ENCODE assay signal across 17 mouse cellular contexts in genomic region chr4:46806876-46807275, GRCm38 (mm10).
DNase-seq lines count a peak whose midpoint lies in the region; ATAC-seq lines count a peak whose summit lies in the region.
"Had no signal": no experiment of that assay in that cellular context is flagged by ENCODE, and none has a peak within 500 bp of the region (broad histone marks: within the 10 kb centered on the region; RNA-seq: fewer than 3 reads in every experiment).

No protein-coding gene starts in this region.

- H3K27ac ChIP-seq in heart, embryonic 14.5 days (replicated peaks in 1 of 2; ENCODE audit: control insufficient read depth in 1 of 2, insufficient read depth in 1 of 2, low read depth in 2 of 2, low read length in 2 of 2), result peak overlapping the region in 1 of 2 experiments; percentile 4; a peak in 2 of 4 replicates
- no peak overlapping the region for H3K27ac ChIP-seq in liver, embryonic 16.5 days (ENCODE audit: low read length)
- H3K27ac ChIP-seq: forebrain, embryonic 13.5 days; kidney, postnatal 0 days; liver, embryonic 12.5 days; midbrain, embryonic 15.5 days; neural tube, embryonic 12.5 days had no signal

- no peaks in the 10 kb centered on the region for H3K9me3 ChIP-seq in heart, embryonic 14.5 days (ENCODE audit: control insufficient read depth, low read length)
- no peaks in the 10 kb centered on the region for H3K9me3 ChIP-seq in liver, embryonic 16.5 days (replicated peaks; ENCODE audit: control insufficient read depth, low read length)
- H3K9me3 ChIP-seq: forebrain, embryonic 13.5 days; liver, embryonic 12.5 days; midbrain, embryonic 15.5 days; neural tube, embryonic 12.5 days had no signal

- WGBS in heart, embryonic 14.5 days, result 0% methylated on average over 1 of the region's 1 CpGs
- WGBS in liver, embryonic 16.5 days (ENCODE audit: insufficient replicate concordance), result 48% methylated on average over 1 of the region's 1 CpGs

- H3K4me2 ChIP-seq in heart, embryonic 14.5 days (ENCODE audit: low read length), result no peak overlapping the region
- no peak overlapping the region for H3K4me2 ChIP-seq in liver, embryonic 16.5 days (ENCODE audit: low read depth, low read length)
- H3K4me2 ChIP-seq: forebrain, embryonic 13.5 days; liver, embryonic 12.5 days; midbrain, embryonic 15.5 days; neural tube, embryonic 12.5 days had no signal

- no peaks in the 10 kb centered on the region for H3K27me3 ChIP-seq in heart, embryonic 14.5 days (ENCODE audit: control insufficient read depth, insufficient read depth, low read length)
- H3K27me3 ChIP-seq in liver, embryonic 16.5 days (ENCODE audit: control insufficient read depth, insufficient read depth, low read depth, low read length), result no peaks in the 10 kb centered on the region
- H3K27me3 ChIP-seq: forebrain, embryonic 13.5 days; midbrain, embryonic 15.5 days; neural tube, embryonic 12.5 days had no signal

- no peak overlapping the region for H3K4me3 ChIP-seq in heart, embryonic 14.5 days (ENCODE audit: control insufficient read depth in 1 of 2, insufficient read depth in 1 of 2, low read depth in 1 of 2, low read length in 2 of 2)
- no peak overlapping the region for H3K4me3 ChIP-seq in liver, embryonic 16.5 days (ENCODE audit: low read depth, low read length)
- H3K4me3 ChIP-seq: forebrain, embryonic 13.5 days; liver, embryonic 12.5 days; midbrain, embryonic 15.5 days; neural tube, embryonic 12.5 days had no signal

- H3K4me1 ChIP-seq in heart, embryonic 14.5 days (ENCODE audit: control insufficient read depth in 2 of 2, insufficient read depth in 2 of 2, low read length in 2 of 2), result peaks cover 14 to 15% of the 10 kb centered on the region in 2 experiments; a peak in 1 of 4 replicates
- no peaks in the 10 kb centered on the region for H3K4me1 ChIP-seq in liver, embryonic 16.5 days (ENCODE audit: control insufficient read depth, low read depth, low read length)
- H3K4me1 ChIP-seq: liver, embryonic 12.5 days; midbrain, embryonic 15.5 days; neural tube, embryonic 12.5 days had no signal

- no peaks in the 10 kb centered on the region for H3K36me3 ChIP-seq in heart, embryonic 14.5 days (ENCODE audit: control insufficient read depth, insufficient read depth, low read length)
- no peaks in the 10 kb centered on the region for H3K36me3 ChIP-seq in liver, embryonic 16.5 days (ENCODE audit: control insufficient read depth, insufficient read depth)
- H3K36me3 ChIP-seq: liver, embryonic 12.5 days; midbrain, embryonic 15.5 days; neural tube, embryonic 12.5 days had no signal

- no peak overlapping the region for H3K9ac ChIP-seq in heart, embryonic 14.5 days (ENCODE audit: low read length)
- no peak overlapping the region for H3K9ac ChIP-seq in liver, embryonic 16.5 days (ENCODE audit: low read depth, low read length)
- H3K9ac ChIP-seq: forebrain, embryonic 13.5 days; liver, embryonic 12.5 days; midbrain, embryonic 15.5 days; neural tube, embryonic 12.5 days had no signal

- no peak for DNase-seq in heart, adult 9 months (ENCODE audit: low spot score in 2 of 2)
- DNase-seq in liver (no peak), MEL-GATA-1-ER (ENCODE audit: extremely low read depth, low read depth) (peak; percentile 26)
- no peak for DNase-seq in frontal cortex, postnatal 25 days (ENCODE audit: low spot score in 2 of 2)
- DNase-seq: cerebellum, adult 18-20 months; right cerebral cortex, adult 18-20 months had no signal

- ATAC-seq in heart, embryonic 14.5 days (ENCODE audit: insufficient number of reproducible peaks, insufficient read depth, low FRiP score, low read depth), result peak; percentile 64; the same call in 1 of the 2 replicates
- ATAC-seq in liver, embryonic 16.5 days (ENCODE audit: low read depth), result 0 out of 2 replicates have a peak, but pooled peaks have one; percentile 32
- ATAC-seq in erythroblast, adult 5-6 weeks (replicated peaks; ENCODE audit: low FRiP score, poor library complexity, severe bottlenecking), result peak; percentile 84
- ATAC-seq: CD4-positive, CD25-positive, alpha-beta regulatory T cell, adult 4 months; forebrain, embryonic 13.5 days; intestine, postnatal 0 days; liver, embryonic 12.5 days; lung, postnatal 0 days; midbrain, embryonic 15.5 days had no signal

Comparison
In these comparisons a context has a peak if more than half of its experiments do, and no peak if none do; other contexts are left out.
1. ATAC-seq: peak in every context shown above with its lines; median percentile 84 in erythroblast, adult 5-6 weeks; 64 in heart, embryonic 14.5 days; 32 in liver, embryonic 16.5 days.